Mouse (Mus musculus) midbrain, embryonic 10.5 days (tissue): ENCODE measurements at regions not wholly inside any gene's neighbourhood (a gene's known extent, or its start where the extent isn't known, plus 50 kb on each side); places are given as distances from the start of the nearest gene placed in this dataset.

Experiments
- DNase-seq: peaks from one replicate; pipeline ENCODE4 v3.0.0-alpha.2; 2017; ENCODE audit warnings: low spot score
- H3K27ac ChIP-seq: fragments of 300-500 bp; sonication (generic); replicated peaks from 2 replicates; pipeline ENCODE4 v1.5.1; 2016; ENCODE audit warnings: mild to moderate bottlenecking
- H3K27me3 ChIP-seq: fragments of 300-500 bp; sonication (generic); 2 replicates; pipeline ENCODE4 v1.6.1; 2016; ENCODE audit warnings: low read depth, mild to moderate bottlenecking; ENCODE audit not compliant: poor library complexity, severe bottlenecking
- H3K36me3 ChIP-seq: fragments of 300-500 bp; sonication (generic); 2 replicates; pipeline ENCODE4 v1.6.1; 2016; ENCODE audit warnings: mild to moderate bottlenecking, moderate library complexity
- H3K4me1 ChIP-seq: fragments of 300-500 bp; sonication (generic); 2 replicates; pipeline ENCODE4 v1.6.1; 2016
- H3K4me3 ChIP-seq: fragments of 300-500 bp; sonication (generic); 2 replicates; pipeline ENCODE4 v1.5.1; 2016; ENCODE audit warnings: mild to moderate bottlenecking, moderate library complexity
- H3K9me3 ChIP-seq: fragments of 300-500 bp; sonication (generic); replicated peaks from 2 replicates; pipeline ENCODE4 v1.6.1; 2016; ENCODE audit warnings: mild to moderate bottlenecking
- WGBS: fragments of 180-500 bp; shearing (Covaris S2); methylation state at CpG from one replicate; pipeline ENCODE4 v1.1.7; 2016; 5-methylcytosine and 5-hydroxymethylcytosine counted together

DNA sequence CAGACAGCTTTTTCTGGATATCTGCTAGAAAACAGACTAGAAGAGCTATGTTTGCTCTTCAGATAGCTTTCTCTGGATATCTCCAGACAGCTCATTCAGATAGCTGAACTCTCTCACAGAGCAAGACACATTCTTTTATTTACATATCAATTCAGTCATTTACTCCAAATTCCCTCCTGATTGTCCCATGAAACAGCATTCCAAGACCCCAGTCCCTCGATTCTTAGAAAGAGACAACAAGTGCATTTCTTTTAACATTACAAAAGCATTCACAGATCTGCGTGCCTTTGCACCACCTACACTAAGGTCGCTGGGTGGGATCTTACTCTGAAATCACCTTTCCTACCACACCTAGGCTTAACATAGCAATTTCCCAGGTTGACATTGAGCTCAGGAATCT is 1039.5 kb upstream of the Ddx18 start:
- H3K4me3 ChIP-seq: no peak overlapping the region
- H3K9me3 ChIP-seq: no peaks in the 10 kb centered on the region
- no peak overlapping the region for H3K27ac ChIP-seq
- no peak for DNase-seq
- H3K36me3 ChIP-seq: no peaks in the 10 kb centered on the region
- H3K4me1 ChIP-seq: no peaks in the 10 kb centered on the region
- 58% methylated on average over 3 of the region's 3 CpGs for WGBS
- H3K27me3 ChIP-seq: no peaks in the 10 kb centered on the region

- Histone ChIP-seq H3K9me3 (no peaks in the 10 kb centered on the region), H3K27me3 (no peaks in the 10 kb centered on the region), H3K36me3 (no peaks in the 10 kb centered on the region), H3K27ac (no peak overlapping the region), H3K4me1 (no peaks in the 10 kb centered on the region), H3K4me3 (no peak overlapping the region)
- 78% methylated on average over 4 of the region's 4 CpGs for WGBS
- no peak for DNase-seq
Observed at GRCm38 (mm10) chr1:122575954-122576353, 1008.2 kb upstream of the Ddx18 start.

GRCm38 (mm10) chr1:122551596-122551995 is 983.8 kb upstream of the Ddx18 start:
- Histone ChIP-seq H3K36me3 (no peaks in the 10 kb centered on the region), H3K27me3 (no peaks in the 10 kb centered on the region), H3K4me3 (no peak overlapping the region), H3K27ac (no peak overlapping the region), H3K9me3 (no peaks in the 10 kb centered on the region), H3K4me1 (no peaks in the 10 kb centered on the region)
- no peak for DNase-seq
- WGBS: 88% methylated on average over 1 of the region's 1 CpGs

DNA sequence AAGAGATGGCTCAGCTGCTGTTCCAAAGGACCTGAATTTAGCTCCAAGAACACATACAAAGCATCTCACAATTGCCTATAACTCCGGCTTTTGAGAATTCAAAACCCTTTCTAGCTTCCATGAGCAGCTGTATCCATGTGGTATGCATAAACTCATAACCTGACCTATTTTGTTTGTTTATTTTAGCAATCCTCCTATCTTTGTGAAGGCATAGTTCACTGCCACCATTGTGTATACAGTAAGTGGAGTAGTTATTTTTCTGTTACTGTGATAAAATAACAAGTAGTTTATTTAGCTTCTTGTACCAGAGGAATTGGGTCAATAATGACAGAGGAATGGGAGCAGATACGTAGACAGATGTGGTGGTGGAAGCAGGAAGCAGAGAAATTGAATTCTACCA is 941.8 kb upstream of the Ddx18 start:
- Histone ChIP-seq H3K36me3 (no peaks in the 10 kb centered on the region), H3K9me3 (no peaks in the 10 kb centered on the region), H3K4me1 (no peaks in the 10 kb centered on the region), H3K4me3 (no peak overlapping the region), H3K27ac (no peak overlapping the region), H3K27me3 (no peaks in the 10 kb centered on the region)
- WGBS: 87% methylated on average over 2 of the region's 2 CpGs
- DNase-seq: no peak

DNA sequence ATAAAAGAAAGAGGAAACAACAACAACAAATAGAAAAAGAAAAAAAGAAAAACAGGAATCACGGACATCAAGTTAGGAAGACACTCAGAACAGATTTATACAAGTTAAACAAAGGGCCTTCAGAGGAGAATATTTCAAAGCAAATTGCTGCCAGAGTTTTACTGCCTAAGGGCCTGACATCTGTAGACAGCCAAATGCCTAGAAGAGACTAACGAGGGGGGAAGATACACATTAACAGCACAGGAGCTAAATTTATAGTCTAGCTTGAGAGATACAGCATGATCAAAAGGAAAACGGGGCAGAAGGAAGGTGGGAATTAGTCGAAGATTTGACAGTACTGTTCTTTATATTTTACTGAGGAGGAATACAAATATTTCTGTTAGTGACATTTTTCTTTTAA is 933.9 kb upstream of the Ddx18 start:
- Histone ChIP-seq H3K4me3 (no peak overlapping the region), H3K36me3 (no peaks in the 10 kb centered on the region), H3K9me3 (no peaks in the 10 kb centered on the region), H3K27ac (no peak overlapping the region), H3K27me3 (no peaks in the 10 kb centered on the region), H3K4me1 (no peaks in the 10 kb centered on the region)
- 78% methylated on average over 4 of the region's 4 CpGs for WGBS
- DNase-seq: no peak

DNA sequence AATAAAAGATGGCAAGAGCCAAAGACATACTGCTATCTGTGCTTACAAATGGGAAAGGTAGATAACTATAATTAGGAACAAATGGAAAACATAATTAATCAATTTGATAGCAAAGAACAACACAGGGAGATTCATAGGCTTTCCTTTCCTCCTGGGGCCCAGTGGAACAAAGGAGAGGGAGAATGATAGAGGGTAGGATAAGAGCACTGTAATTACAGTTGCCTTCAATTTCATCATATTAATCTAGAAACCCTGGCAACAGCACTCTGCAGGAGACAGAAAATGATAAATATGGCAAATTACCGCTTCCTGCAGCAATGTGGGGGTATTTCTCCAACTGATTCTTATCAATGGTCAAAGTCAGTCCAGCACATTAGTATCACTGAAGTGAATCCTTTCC is 910.2 kb upstream of the Ddx18 start:
- no peak overlapping the region for H3K27ac ChIP-seq
- H3K4me1 ChIP-seq: no peaks in the 10 kb centered on the region
- H3K4me3 ChIP-seq: no peak overlapping the region
- no peaks in the 10 kb centered on the region for H3K36me3 ChIP-seq
- 88% methylated on average over 1 of the region's 1 CpGs for WGBS
- H3K9me3 ChIP-seq: no peaks in the 10 kb centered on the region
- no peaks in the 10 kb centered on the region for H3K27me3 ChIP-seq
- DNase-seq: no peak

GRCm38 (mm10) chr1:122463931-122464330 is 896.1 kb upstream of the Ddx18 start:
- Histone ChIP-seq H3K4me3 (no peak overlapping the region), H3K36me3 (no peaks in the 10 kb centered on the region), H3K27ac (no peak overlapping the region), H3K4me1 (no peaks in the 10 kb centered on the region), H3K27me3 (no peaks in the 10 kb centered on the region), H3K9me3 (no peaks in the 10 kb centered on the region)
- 87% methylated on average over 3 of the region's 3 CpGs for WGBS
- DNase-seq: no peak

DNA sequence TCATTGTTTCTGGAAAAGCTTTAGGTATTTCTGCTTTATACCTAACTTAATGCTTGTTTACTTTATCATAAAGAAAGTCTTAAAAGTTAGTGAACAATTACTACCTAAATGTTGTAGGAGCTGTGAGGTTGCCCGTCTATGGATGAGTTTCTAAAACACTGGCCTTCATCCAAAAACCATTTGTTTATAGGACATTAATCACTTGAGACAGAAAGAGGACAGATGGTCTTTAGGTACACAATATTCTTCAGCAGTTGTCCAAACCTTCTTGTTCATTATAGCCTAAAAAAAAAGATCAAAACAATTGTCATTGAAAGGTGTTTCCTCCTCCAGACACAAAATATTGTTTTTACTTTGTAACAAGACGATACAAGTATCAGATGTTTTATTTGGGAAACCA is 891.3 kb upstream of the Ddx18 start:
- Histone ChIP-seq H3K4me1 (no peaks in the 10 kb centered on the region), H3K9me3 (no peaks in the 10 kb centered on the region), H3K27ac (no peak overlapping the region), H3K36me3 (no peaks in the 10 kb centered on the region), H3K4me3 (no peak overlapping the region), H3K27me3 (no peaks in the 10 kb centered on the region)
- 94% methylated on average over 2 of the region's 2 CpGs for WGBS
- DNase-seq: no peak

DNA sequence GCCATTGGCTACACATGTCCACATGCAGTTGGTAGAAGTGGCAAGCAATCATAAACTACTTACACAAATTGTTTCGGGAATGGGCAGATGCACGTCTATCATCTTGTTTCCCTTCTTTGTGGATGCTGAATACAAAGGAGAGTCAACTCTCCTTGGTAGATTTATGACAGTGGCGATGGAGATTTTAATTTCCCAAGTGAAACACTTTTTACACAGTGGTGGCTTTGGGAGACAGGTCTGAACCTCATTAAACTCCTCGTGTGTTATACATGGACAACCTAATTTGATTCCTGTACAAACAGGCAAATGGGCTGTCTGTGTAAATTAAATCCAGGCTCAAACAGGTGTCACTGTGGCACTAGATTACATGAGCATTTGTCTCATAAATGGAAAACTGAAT is 887.1 kb upstream of the Ddx18 start:
- H3K9me3 ChIP-seq: no peaks in the 10 kb centered on the region
- H3K27me3 ChIP-seq: no peaks in the 10 kb centered on the region
- 87% methylated on average over 4 of the region's 4 CpGs for WGBS
- H3K4me3 ChIP-seq: no peak overlapping the region
- H3K4me1 ChIP-seq: no peaks in the 10 kb centered on the region
- no peak for DNase-seq
- no peaks in the 10 kb centered on the region for H3K36me3 ChIP-seq
- no peak overlapping the region for H3K27ac ChIP-seq

DNA sequence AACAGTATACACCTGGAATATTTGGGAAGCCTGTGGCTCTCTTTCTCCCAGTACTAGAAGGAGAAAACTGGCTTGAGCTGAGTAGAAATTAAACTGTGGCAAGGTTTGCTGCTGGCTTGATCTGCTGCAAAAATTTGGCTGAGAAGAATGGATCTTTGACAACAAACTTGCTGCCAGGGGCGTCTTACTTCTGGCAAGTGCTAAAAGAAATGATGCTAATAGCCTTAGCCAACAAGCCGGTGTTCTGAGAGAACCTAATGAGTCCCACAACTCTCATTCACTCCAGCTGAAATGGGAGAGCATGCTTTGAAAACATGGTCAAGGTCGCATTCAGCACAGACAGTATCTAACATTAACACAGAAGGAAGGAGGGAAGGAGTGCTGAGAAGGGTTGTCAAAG is 885.8 kb upstream of the Ddx18 start:
- Histone ChIP-seq H3K4me1 (no peaks in the 10 kb centered on the region), H3K4me3 (no peak overlapping the region), H3K36me3 (no peaks in the 10 kb centered on the region), H3K9me3 (no peaks in the 10 kb centered on the region), H3K27me3 (no peaks in the 10 kb centered on the region), H3K27ac (no peak overlapping the region)
- no peak for DNase-seq
- WGBS: 81% methylated on average over 3 of the region's 3 CpGs

- DNase-seq: peak; percentile 19
- Histone ChIP-seq H3K9me3 (no peaks in the 10 kb centered on the region), H3K27me3 (no peaks in the 10 kb centered on the region), H3K4me1 (no peaks in the 10 kb centered on the region), H3K36me3 (no peaks in the 10 kb centered on the region), H3K27ac (no peak overlapping the region), H3K4me3 (no peak overlapping the region)
- WGBS: 75% methylated on average over 3 of the region's 3 CpGs
Observed at GRCm38 (mm10) chr1:122439358-122439757, 871.6 kb upstream of the Ddx18 start.

DNA sequence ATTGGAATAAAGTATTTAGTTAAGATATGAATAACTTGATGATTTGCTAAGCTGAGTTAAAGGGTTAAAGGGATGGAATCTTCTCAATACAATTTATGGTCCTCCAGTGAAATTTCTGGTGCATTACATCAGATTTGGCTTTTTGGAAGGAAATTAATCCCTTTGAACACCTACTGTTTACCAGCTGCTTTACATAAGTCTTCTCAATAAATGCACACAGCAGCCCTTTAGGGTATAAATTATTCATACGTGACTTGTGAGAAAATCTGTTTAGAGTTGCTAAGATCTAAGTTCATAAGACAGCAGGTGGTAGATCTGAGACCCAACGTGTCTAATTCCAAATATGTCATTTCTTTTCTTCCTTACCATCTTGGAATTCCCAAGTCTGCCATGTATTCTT is 855.7 kb upstream of the Ddx18 start:
- Histone ChIP-seq H3K27me3 (no peaks in the 10 kb centered on the region), H3K27ac (no peak overlapping the region), H3K4me3 (no peak overlapping the region), H3K9me3 (no peaks in the 10 kb centered on the region), H3K4me1 (no peaks in the 10 kb centered on the region), H3K36me3 (no peaks in the 10 kb centered on the region)
- WGBS: 63% methylated on average over 2 of the region's 2 CpGs
- DNase-seq: no peak

DNA sequence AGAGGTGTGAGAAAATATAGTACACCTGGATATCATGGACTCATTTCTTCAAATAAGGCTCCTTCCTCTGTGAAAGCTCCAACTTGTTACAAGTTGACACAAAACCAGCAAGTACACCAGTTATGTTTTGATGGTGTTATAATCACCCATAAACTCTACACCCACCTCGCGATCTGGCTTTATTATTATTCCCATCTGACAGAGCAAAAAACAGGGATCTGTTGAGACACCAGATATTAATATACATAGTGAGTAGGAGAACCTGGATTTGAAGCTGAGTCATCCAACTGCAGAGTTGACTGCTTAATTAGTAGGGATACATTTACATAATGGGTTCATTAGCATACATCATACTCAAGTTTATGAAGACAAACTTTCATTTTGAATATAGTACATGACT is 828.6 kb upstream of the Ddx18 start:
- DNase-seq: no peak
- no peaks in the 10 kb centered on the region for H3K4me1 ChIP-seq
- no peaks in the 10 kb centered on the region for H3K36me3 ChIP-seq
- H3K27me3 ChIP-seq: no peaks in the 10 kb centered on the region
- WGBS: 96% methylated on average over 2 of the region's 2 CpGs
- no peak overlapping the region for H3K4me3 ChIP-seq
- no peak overlapping the region for H3K27ac ChIP-seq
- H3K9me3 ChIP-seq: no peaks in the 10 kb centered on the region

- 77% methylated on average over 3 of the region's 3 CpGs for WGBS
- Histone ChIP-seq H3K27me3 (no peaks in the 10 kb centered on the region), H3K36me3 (no peaks in the 10 kb centered on the region), H3K9me3 (no peaks in the 10 kb centered on the region), H3K27ac (no peak overlapping the region), H3K4me3 (no peak overlapping the region), H3K4me1 (no peaks in the 10 kb centered on the region)
- DNase-seq: no peak
Observed at GRCm38 (mm10) chr1:122393660-122394355, 826.0 kb upstream of the Ddx18 start.
